Mouse (Mus musculus) T-helper 1 cell (primary cell): ENCODE results near the gene Bet1l.
"Not testable (repeated sequence)": the region's sequence is repeated elsewhere in the genome, so short reads cannot be mapped to it uniquely, and the experiment has no call there.

Experiments
- in situ Hi-C: fragments of 300-600 bp; cut with MboI, MseI; formaldehyde crosslinking; loops from one replicate; pipeline ENCODE4 v1.15.1; 2025; ENCODE audit warnings: high pct_unique_total_duplicates

Bet1l gene

GRCm38 (mm10) chr7:140857550-140858505, at the start of gene Bet1l:
Gene Bet1l (minus strand): TSS chr7:140857577.
- in situ Hi-C loops = no loop called here

- in situ Hi-C loops = no loop called here
These were observed 49.8 kb upstream of the Bet1l start for GRCm38 (mm10) chr7:140907131-140907530.

GRCm38 (mm10) chr7:140905642-140906081, 48.3 kb upstream of the Bet1l start:
- in situ Hi-C loops = no loop called here

- in situ Hi-C loops = loop anchor here (5.0 kb wide), 1 partner anchor 61 kb away; no protein-coding TSS in a partner anchor
These were observed 45.8 kb upstream of the Bet1l start for GRCm38 (mm10) chr7:140903212-140903611.

- in situ Hi-C loops = loop anchor here (5.0 kb wide), 1 partner anchor 60 kb away; no protein-coding TSS in a partner anchor
These were observed 44.9 kb upstream of the Bet1l start for GRCm38 (mm10) chr7:140902036-140902875.

- in situ Hi-C loops = loop anchor here (5.0 kb wide), 1 partner anchor 58 kb away; no protein-coding TSS in a partner anchor
These were observed 42.8 kb upstream of the Bet1l start, which contains the start of gene Cox8b for GRCm38 (mm10) chr7:140900220-140900619. Gene Cox8b (minus strand): TSS chr7:140900446.

GRCm38 (mm10) chr7:140899121-140899520, 41.7 kb upstream of the Bet1l start:
- in situ Hi-C loops = no loop called here

- in situ Hi-C loops = no loop called here
These were observed 40.5 kb upstream of the Bet1l start for GRCm38 (mm10) chr7:140897863-140898262.

GRCm38 (mm10) chr7:140894611-140895010, 37.2 kb upstream of the Bet1l start:
- in situ Hi-C loops = no loop called here

GRCm38 (mm10) chr7:140894031-140894430, 36.7 kb upstream of the Bet1l start:
- in situ Hi-C loops = no loop called here

GRCm38 (mm10) chr7:140890636-140891035, 33.3 kb upstream of the Bet1l start:
- in situ Hi-C loops = not testable (repeated sequence)

- in situ Hi-C loops = no loop called here
These were observed 25.1 kb upstream of the Bet1l start for GRCm38 (mm10) chr7:140882469-140882803.

GRCm38 (mm10) chr7:140881696-140882468, 24.5 kb upstream of the Bet1l start, which contains the start of the genes Psmd13 and Sirt3:
Gene Psmd13 (plus strand): TSS chr7:140881968.
Gene Sirt3 (minus strand): TSS chr7:140882309.
- in situ Hi-C loops = no loop called here

GRCm38 (mm10) chr7:140880865-140881515, 23.6 kb upstream of the Bet1l start:
- in situ Hi-C loops = no loop called here

GRCm38 (mm10) chr7:140880419-140880818, 23.0 kb upstream of the Bet1l start:
- in situ Hi-C loops = no loop called here

GRCm38 (mm10) chr7:140879355-140879754, 22.0 kb upstream of the Bet1l start:
- in situ Hi-C loops = no loop called here

GRCm38 (mm10) chr7:140877364-140877763, 20.0 kb upstream of the Bet1l start:
- in situ Hi-C loops = no loop called here

- in situ Hi-C loops = no loop called here
These were observed 16.8 kb upstream of the Bet1l start for GRCm38 (mm10) chr7:140874224-140874623.

GRCm38 (mm10) chr7:140864761-140865160, 7.4 kb upstream of the Bet1l start:
- in situ Hi-C loops = no loop called here

GRCm38 (mm10) chr7:140860728-140861127, 3.4 kb upstream of the Bet1l start:
- in situ Hi-C loops = no loop called here

GRCm38 (mm10) chr7:140859997-140860396, 2.6 kb upstream of the Bet1l start:
- in situ Hi-C loops = no loop called here
